Comparison of ENCODE assay signal across 8 mouse cellular contexts in genomic region chr11:20400302-20401234, GRCm38 (mm10).
DNase-seq lines count a peak whose midpoint lies in the region; ATAC-seq lines count a peak whose summit lies in the region.

No protein-coding gene starts in this region.

- ATAC-seq in embryonic facial prominence, embryonic 13.5 days (ENCODE audit: insufficient number of reproducible peaks, insufficient read depth, low FRiP score, low TSS enrichment, low read depth), result no peak
- ATAC-seq in limb, embryonic 13.5 days (ENCODE audit: low FRiP score, low read depth), result peak; percentile 88
- ATAC-seq in midbrain, embryonic 16.5 days, result peak; percentile 91

- H3K4me1 ChIP-seq in embryonic facial prominence, embryonic 13.5 days, result peaks cover 9% of the 10 kb centered on the region; the same call in 1 of the 2 replicates
- peaks cover 18% of the 10 kb centered on the region for H3K4me1 ChIP-seq in limb, embryonic 13.5 days
- H3K4me1 ChIP-seq in midbrain, embryonic 16.5 days (ENCODE audit: control insufficient read depth, insufficient read depth, low read length), result peaks cover 3% of the 10 kb centered on the region; the same call in 1 of the 2 replicates

- no peaks in the 10 kb centered on the region for H3K9me3 ChIP-seq in embryonic facial prominence, embryonic 13.5 days
- H3K9me3 ChIP-seq in limb, embryonic 13.5 days, result no peaks in the 10 kb centered on the region
- H3K9me3 ChIP-seq in midbrain, embryonic 16.5 days (replicated peaks; ENCODE audit: control insufficient read depth, low read length, poor library complexity, severe bottlenecking), result no peaks in the 10 kb centered on the region

- H3K27me3 ChIP-seq in embryonic facial prominence, embryonic 13.5 days, result no peaks in the 10 kb centered on the region
- H3K27me3 ChIP-seq in limb, embryonic 13.5 days, result no peaks in the 10 kb centered on the region
- no peaks in the 10 kb centered on the region for H3K27me3 ChIP-seq in midbrain, embryonic 16.5 days (ENCODE audit: control insufficient read depth, insufficient read depth, low read depth, low read length)

- peak overlapping the region; percentile 65; the same call in 1 of the 2 replicates for H3K27ac ChIP-seq in embryonic facial prominence, embryonic 13.5 days
- peak overlapping the region; percentile 48; the same call in 1 of the 2 replicates for H3K27ac ChIP-seq in limb, embryonic 13.5 days
- H3K27ac ChIP-seq in midbrain, embryonic 16.5 days (ENCODE audit: low read length), result no peak overlapping the region

- H3K36me3 ChIP-seq in embryonic facial prominence, embryonic 13.5 days, result no peaks in the 10 kb centered on the region
- no peaks in the 10 kb centered on the region for H3K36me3 ChIP-seq in limb, embryonic 13.5 days
- H3K36me3 ChIP-seq in midbrain, embryonic 16.5 days (ENCODE audit: control insufficient read depth, insufficient read depth, low read length), result no peaks in the 10 kb centered on the region

- peak overlapping the region; percentile 63 for H3K4me2 ChIP-seq in embryonic facial prominence, embryonic 13.5 days
- peak overlapping the region; percentile 60 for H3K4me2 ChIP-seq in limb, embryonic 13.5 days (replicated peaks)
- peak overlapping the region; percentile 59 for H3K4me2 ChIP-seq in midbrain, embryonic 16.5 days (ENCODE audit: low read length)

- WGBS in embryonic facial prominence, embryonic 13.5 days, result 6% methylated on average over 32 of the region's 32 CpGs
- WGBS in limb, embryonic 13.5 days, result 6% methylated on average over 32 of the region's 32 CpGs
- 3% methylated on average over 32 of the region's 32 CpGs for WGBS in midbrain, embryonic 16.5 days

- H3K4me3 ChIP-seq in embryonic facial prominence, embryonic 13.5 days, result peak overlapping the region; percentile 39
- H3K4me3 ChIP-seq in limb, embryonic 13.5 days, result peak overlapping the region; percentile 38
- peak overlapping the region; percentile 36 for H3K4me3 ChIP-seq in midbrain, embryonic 16.5 days (ENCODE audit: low read depth, low read length)

- peak overlapping the region; percentile 65 for H3K9ac ChIP-seq in embryonic facial prominence, embryonic 13.5 days
- H3K9ac ChIP-seq in limb, embryonic 13.5 days, result peak overlapping the region; percentile 58
- peak overlapping the region; percentile 37; the same call in 1 of the 2 replicates for H3K9ac ChIP-seq in midbrain, embryonic 16.5 days (ENCODE audit: low read depth, low read length)

- peak; percentile 91 for DNase-seq in 3T3-L1 (ENCODE audit: low read depth, low spot score)
- DNase-seq in adrenal gland, postnatal 4 days (ENCODE audit: low spot score in 2 of 2), result peak; percentile 40 to 70
- peak; percentile 60 to 69 for DNase-seq in heart, adult 9 months (ENCODE audit: low spot score in 2 of 2)
- DNase-seq in kidney, adult 9 months, result peak; percentile 80
- peak; percentile 51 to 78 for DNase-seq in spleen, postnatal 4 days (ENCODE audit: low spot score in 2 of 2)
